Mouse (Mus musculus): ENCODE data around the gene Phf21a.

DNA sequence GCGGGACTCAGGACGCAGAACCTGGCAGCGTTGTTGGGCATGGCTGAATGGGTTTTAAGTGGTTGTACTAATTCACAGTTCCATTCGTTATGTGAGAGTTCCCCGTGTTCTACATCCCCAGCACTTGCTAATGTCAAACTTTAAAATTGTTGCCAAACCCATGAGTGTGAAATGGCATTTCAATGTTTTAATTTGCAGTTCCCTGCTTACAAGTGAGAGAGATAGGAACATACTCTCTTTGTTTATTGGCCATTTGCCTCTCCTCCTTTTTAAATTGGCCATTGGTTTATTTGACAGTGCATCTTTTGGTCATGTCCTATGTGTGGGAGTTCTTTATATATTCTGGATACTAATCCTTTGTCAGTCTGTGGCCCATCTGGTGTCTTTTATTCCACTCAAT, 31.6 kb upstream of the Phf21a start:
- TF ChIP-seq CTCF (IDR thresholded peaks at IDR 0.05; ENCODE audit: extremely low read depth, insufficient read length, insufficient replicate concordance, low read depth, low read length) (no peak), POLR2A (IDR thresholded peaks at IDR 0.05; ENCODE audit: low read depth, low read length) (no peak)

Measured in small intestine, adult 2 months (tissue).